Mouse (Mus musculus) liver, embryonic 12.5 days (tissue): ENCODE results near the gene Zfp553. TPM values are rescaled to one million over a fixed set of nuclear protein-coding genes. Genes with fewer than 3 reads are reported as not detected.
A peak's percentile ranks its signal among the peaks of the same experiment; 100 is the strongest.

Source experiments
- ATAC-seq: fragments of 200-750 bp; cut with Nextera tagmentation; 2 replicates; pipeline ENCODE4 v1.8.0; 2017; ENCODE audit warnings: moderate number of reproducible peaks, mild to moderate bottlenecking, moderate library complexity
- H3K27ac ChIP-seq: fragments of 300-500 bp; sonication (generic); 2 replicates; pipeline ENCODE4 v1.5.1; 2016; ENCODE audit warnings: mild to moderate bottlenecking
- H3K27me3 ChIP-seq: fragments of 300-500 bp; sonication (generic); replicated peaks from 2 replicates; pipeline ENCODE4 v1.6.1; 2016; ENCODE audit warnings: mild to moderate bottlenecking, moderate library complexity
- H3K36me3 ChIP-seq: fragments of 300-500 bp; sonication (generic); 2 replicates; pipeline ENCODE4 v1.6.1; 2016; ENCODE audit warnings: mild to moderate bottlenecking, moderate library complexity
- H3K4me1 ChIP-seq: fragments of 300-500 bp; sonication (generic); 2 replicates; pipeline ENCODE4 v1.6.1; 2016
- H3K4me2 ChIP-seq: fragments of 300-500 bp; sonication (generic); 2 replicates; pipeline ENCODE4 v1.6.1; 2016; ENCODE audit warnings: mild to moderate bottlenecking, moderate library complexity
- H3K4me3 ChIP-seq: fragments of 300-500 bp; sonication (generic); 2 replicates; pipeline ENCODE4 v1.5.1; 2016; ENCODE audit warnings: mild to moderate bottlenecking, moderate library complexity
- H3K9ac ChIP-seq: fragments of 300-500 bp; sonication (generic); 2 replicates; pipeline ENCODE4 v1.6.1; 2016; ENCODE audit warnings: mild to moderate bottlenecking, moderate library complexity
- H3K9me3 ChIP-seq: fragments of 300-500 bp; sonication (generic); replicated peaks from 2 replicates; pipeline ENCODE4 v1.6.1; 2016; ENCODE audit warnings: mild to moderate bottlenecking, moderate library complexity
- WGBS: fragments of 180-500 bp; shearing (Covaris S2); methylation state at CpG from one replicate; pipeline ENCODE4 v1.1.7; 2016; ENCODE audit not compliant: insufficient replicate concordance; 5-methylcytosine and 5-hydroxymethylcytosine counted together
- polyA plus RNA-seq: library from polyadenylated mRNA; unstranded; fragments of >200 nt; fragmentation: Nextera tagmentation; extraction: Ambion mirVana; gene quantifications from 2 replicates; pipeline ENCODE4 v1.2.1, GENCODE M21; 2016

Zfp553 gene
- polyA plus RNA-seq, 1 experiment from 2014 or later: 13.7 TPM

- peaks cover 5% of the 10 kb centered on the region; the same call in 1 of the 2 replicates for H3K36me3 ChIP-seq
- H3K4me3 ChIP-seq: no peak overlapping the region
- 84% methylated on average over 6 of the region's 6 CpGs for WGBS
- H3K9me3 ChIP-seq: no peaks in the 10 kb centered on the region
- ATAC-seq: no peak
- H3K27me3 ChIP-seq: no peaks in the 10 kb centered on the region
- H3K9ac ChIP-seq: no peak overlapping the region
- H3K4me2 ChIP-seq: no peak overlapping the region
- peak overlapping the region; percentile 94 for H3K27ac ChIP-seq
- peaks cover 58% of the 10 kb centered on the region for H3K4me1 ChIP-seq
These were observed 8.2 kb upstream of the Zfp553 start for GRCm38 (mm10) chr7:127224616-127225015.

- no peaks in the 10 kb centered on the region for H3K27me3 ChIP-seq
- peaks cover 62% of the 10 kb centered on the region for H3K4me1 ChIP-seq
- H3K27ac ChIP-seq: peak overlapping the region; percentile 94
- peak; percentile 92 for ATAC-seq
- WGBS: 47% methylated on average over 11 of the region's 11 CpGs
- peak overlapping the region; percentile 59 for H3K9ac ChIP-seq
- no peaks in the 10 kb centered on the region for H3K9me3 ChIP-seq
- H3K36me3 ChIP-seq: peaks cover 9% of the 10 kb centered on the region; the same call in 1 of the 2 replicates
- H3K4me2 ChIP-seq: peak overlapping the region; percentile 67
- H3K4me3 ChIP-seq: peak overlapping the region; percentile 13; the same call in 1 of the 2 replicates
These were observed 7.5 kb upstream of the Zfp553 start for GRCm38 (mm10) chr7:127225147-127225995.

GRCm38 (mm10) chr7:127228615-127229303 lies 4.1 kb upstream of the Zfp553 start:
- WGBS: 45% methylated on average over 4 of the region's 4 CpGs
- Histone ChIP-seq H3K9me3 (no peaks in the 10 kb centered on the region), H3K4me1 (peaks cover 75% of the 10 kb centered on the region), H3K9ac (no peak overlapping the region), H3K27me3 (no peaks in the 10 kb centered on the region), H3K36me3 (peaks cover 14% of the 10 kb centered on the region; the same call in 1 of the 2 replicates), H3K4me2 (no peak overlapping the region), H3K27ac (peak overlapping the region; percentile 80), H3K4me3 (no peak overlapping the region)
- 0 out of 2 replicates have a peak, but pooled peaks have one; percentile 19 for ATAC-seq

GRCm38 (mm10) chr7:127231376-127231775 lies 1.5 kb upstream of the Zfp553 start:
- ATAC-seq: no peak
- Histone ChIP-seq H3K27me3 (no peaks in the 10 kb centered on the region), H3K27ac (no peak overlapping the region), H3K36me3 (peaks cover 31% of the 10 kb centered on the region), H3K4me3 (peak overlapping the region; percentile 82), H3K4me2 (peak overlapping the region; percentile 75), H3K9ac (peak overlapping the region; percentile 94), H3K9me3 (no peaks in the 10 kb centered on the region), H3K4me1 (peaks cover 61% of the 10 kb centered on the region)
- WGBS: 56% methylated on average over 3 of the region's 3 CpGs

- Histone ChIP-seq H3K9me3 (no peaks in the 10 kb centered on the region), H3K27ac (peak overlapping the region; percentile 95), H3K27me3 (no peaks in the 10 kb centered on the region), H3K9ac (peak overlapping the region; percentile 94), H3K36me3 (peaks cover 37% of the 10 kb centered on the region), H3K4me3 (peak overlapping the region; percentile 82), H3K4me1 (peaks cover 58% of the 10 kb centered on the region), H3K4me2 (peak overlapping the region; percentile 75)
- no peak for ATAC-seq
- WGBS: 4% methylated on average over 20 of the region's 20 CpGs
These were observed 837 bp upstream of the Zfp553 start for GRCm38 (mm10) chr7:127231826-127232621.

- ATAC-seq: peak; percentile 69
- H3K4me1 ChIP-seq: peaks cover 52% of the 10 kb centered on the region
These were observed 498 bp downstream of the Zfp553 start for GRCm38 (mm10) chr7:127233368-127233749.

GRCm38 (mm10) chr7:127233765-127234164 lies 904 bp downstream of the Zfp553 start:
- H3K27me3 ChIP-seq: no peaks in the 10 kb centered on the region
- ATAC-seq: no peak
- 2% methylated on average over 9 of the region's 9 CpGs for WGBS
- peaks cover 55% of the 10 kb centered on the region for H3K36me3 ChIP-seq
- H3K9me3 ChIP-seq: no peaks in the 10 kb centered on the region
- peaks cover 50% of the 10 kb centered on the region for H3K4me1 ChIP-seq
- H3K4me2 ChIP-seq: peak overlapping the region; percentile 75
- peak overlapping the region; percentile 82 for H3K4me3 ChIP-seq
- H3K27ac ChIP-seq: peak overlapping the region; percentile 95
- peak overlapping the region; percentile 94 for H3K9ac ChIP-seq

More at GRCm38 (mm10) chr7:127233368-127233749, 498 bp downstream of the Zfp553 start:
- WGBS: under 1% methylated on average over 27 of the region's 27 CpGs
- peak overlapping the region; percentile 75 for H3K4me2 ChIP-seq
- no peaks in the 10 kb centered on the region for H3K9me3 ChIP-seq
- peaks cover 51% of the 10 kb centered on the region for H3K36me3 ChIP-seq
- peak overlapping the region; percentile 94 for H3K9ac ChIP-seq
- peak overlapping the region; percentile 95 for H3K27ac ChIP-seq
- peak overlapping the region; percentile 82 for H3K4me3 ChIP-seq
- no peaks in the 10 kb centered on the region for H3K27me3 ChIP-seq

- Histone ChIP-seq H3K36me3 (peaks cover 53% of the 10 kb centered on the region), H3K9ac (no peak overlapping the region), H3K27me3 (no peaks in the 10 kb centered on the region), H3K4me2 (no peak overlapping the region), H3K4me3 (no peak overlapping the region), H3K9me3 (no peaks in the 10 kb centered on the region), H3K27ac (no peak overlapping the region), H3K4me1 (peaks cover 49% of the 10 kb centered on the region)
- no peak for ATAC-seq
- 88% methylated on average over 2 of the region's 2 CpGs for WGBS
These were observed 1.9 kb downstream of the Zfp553 start for GRCm38 (mm10) chr7:127234777-127235176.

GRCm38 (mm10) chr7:127243361-127243867 lies 10.6 kb downstream of the Zfp553 start:
- Histone ChIP-seq H3K27ac (peak overlapping the region; percentile 91), H3K4me3 (peak overlapping the region; percentile 82), H3K27me3 (no peaks in the 10 kb centered on the region), H3K4me2 (peak overlapping the region; percentile 97), H3K9me3 (no peaks in the 10 kb centered on the region), H3K9ac (peak overlapping the region; percentile 93), H3K4me1 (peaks cover 39% of the 10 kb centered on the region), H3K36me3 (peaks cover 33% of the 10 kb centered on the region)
- WGBS: 31% methylated on average over 2 of the region's 2 CpGs
- no peak for ATAC-seq

GRCm38 (mm10) chr7:127243870-127244657 lies 11.2 kb downstream of the Zfp553 start, which contains the start of gene Zfp771:
Gene Zfp771, plus strand, starts transcription at chr7:127244274.
- Histone ChIP-seq H3K4me2 (peak within 1 kb of the TSS; percentile 97), H3K36me3 (peaks cover 32% of the 10 kb centered on the region), H3K9ac (peak within 1 kb of the TSS; percentile 93), H3K27me3 (no peaks in the 10 kb centered on the region), H3K4me1 (peaks cover 39% of the 10 kb centered on the region), H3K9me3 (no peaks in the 10 kb centered on the region), H3K27ac (peak within 1 kb of the TSS; percentile 91), H3K4me3 (peak within 1 kb of the TSS; percentile 82)
- WGBS: under 1% methylated on average over 56 of the region's 56 CpGs
- ATAC-seq: peak; percentile 94
